Mouse (Mus musculus) lung, postnatal 0 days (tissue): Measurements from ENCODE around the gene Cic. TPM values are rescaled to one million over a fixed set of nuclear protein-coding genes. Genes with fewer than 3 reads are reported as not detected.
A peak's percentile ranks its signal among the peaks of the same experiment; 100 is the strongest.

Experiments used
- ATAC-seq: fragments of 200-750 bp; cut with Nextera tagmentation; 2 replicates; pipeline ENCODE4 v1.8.0; 2017; ENCODE audit warnings: moderate library complexity
- DNase-seq: peaks from one replicate; pipeline ENCODE4 v3.0.0-alpha.2; 2016; ENCODE audit warnings: low spot score
- H3K27ac ChIP-seq: fragments of 300-500 bp; sonication (generic); 2 replicates; pipeline ENCODE4 v1.5.1; 2014; ENCODE audit warnings: antibody characterized with exemption, mild to moderate bottlenecking, low read length, mixed read lengths
- H3K27me3 ChIP-seq: fragments of 300-500 bp; sonication (generic); replicated peaks from 2 replicates; pipeline ENCODE4 v1.6.1; 2014; ENCODE audit warnings: low read length, mixed read lengths; ENCODE audit not compliant: insufficient read depth
- H3K36me3 ChIP-seq: fragments of 300-500 bp; sonication (generic); 2 replicates; pipeline ENCODE4 v1.6.1; 2014; ENCODE audit warnings: low read length, mixed read lengths; ENCODE audit not compliant: insufficient read depth
- H3K4me1 ChIP-seq: fragments of 300-500 bp; sonication (generic); 2 replicates; pipeline ENCODE4 v1.6.1; 2014; ENCODE audit warnings: antibody characterized with exemption, low read depth, low read length, mixed read lengths; ENCODE audit not compliant: insufficient read depth
- H3K4me2 ChIP-seq: fragments of 300-500 bp; sonication (generic); replicated peaks from 2 replicates; pipeline ENCODE4 v1.6.1; 2014; ENCODE audit warnings: low read depth, mild to moderate bottlenecking, low read length, moderate library complexity, mixed read lengths
- H3K4me3 ChIP-seq: fragments of 300-500 bp; sonication (generic); 2 replicates; pipeline ENCODE4 v1.5.1; 2014; ENCODE audit warnings: low read depth, low read length
- H3K9ac ChIP-seq: fragments of 300-500 bp; sonication (generic); replicated peaks from 2 replicates; pipeline ENCODE4 v1.6.1; 2014; ENCODE audit warnings: low read depth, mild to moderate bottlenecking
- H3K9me3 ChIP-seq: fragments of 300-500 bp; sonication (generic); 2 replicates; pipeline ENCODE4 v1.6.1; 2016; ENCODE audit warnings: low read length, mixed read lengths
- CTCF ChIP-seq: IDR thresholded peaks from 2 replicates; pipeline ENCODE4 v1.5.1; 2016; ENCODE audit warnings: antibody characterized with exemption, mild to moderate bottlenecking
- EP300 ChIP-seq: IDR thresholded peaks from 2 replicates; pipeline ENCODE4 v1.6.1; 2016; ENCODE audit warnings: antibody characterized with exemption, mild to moderate bottlenecking, control low read depth
- WGBS: fragments of 180-500 bp; shearing (Covaris S2); extraction: QIAGEN DNeasy Blood & Tissue Kit; methylation state at CpG from one replicate; pipeline ENCODE4 v1.1.7; 2014; 5-methylcytosine and 5-hydroxymethylcytosine counted together
- polyA plus RNA-seq: library from polyadenylated mRNA; unstranded; fragments of >200 nt; fragmentation: Nextera tagmentation; extraction: Ambion mirVana; gene quantifications from 2 replicates; pipeline ENCODE4 v1.2.1, GENCODE M21; 2015

The Cic gene
- polyA plus RNA-seq, 1 experiment from 2014 or later, result 26.5 TPM

DNA sequence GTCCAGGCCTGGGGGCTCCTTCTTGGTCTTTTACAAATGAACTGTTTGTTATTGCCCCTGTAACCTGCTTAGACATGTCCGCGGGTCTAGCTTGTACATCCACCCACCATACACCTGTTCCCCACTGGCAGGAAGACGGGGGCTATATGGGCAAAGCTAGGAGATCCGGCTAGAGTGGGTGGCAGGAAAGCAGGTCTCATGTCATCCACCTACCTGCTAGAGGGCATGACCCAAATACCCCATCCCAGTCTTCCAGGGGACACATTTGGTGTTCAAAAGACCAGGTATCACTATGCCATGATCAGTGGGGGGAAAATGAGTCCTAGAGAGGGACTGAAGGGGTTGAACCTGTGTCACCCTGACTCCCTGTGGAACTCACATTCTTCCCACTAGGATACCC is 9.9 kb downstream of the Cic start:
- TF ChIP-seq CTCF (no peak), EP300 (no peak)
- H3K4me1 ChIP-seq, result peaks cover 33% of the 10 kb centered on the region
- H3K9ac ChIP-seq, result no peak overlapping the region
- H3K27me3 ChIP-seq, result no peaks in the 10 kb centered on the region
- H3K36me3 ChIP-seq, result no peaks in the 10 kb centered on the region
- no peak overlapping the region for H3K4me3 ChIP-seq
- ATAC-seq (no peak), DNase-seq (no peak)
- H3K4me2 ChIP-seq, result peak overlapping the region; percentile 92; the same call in 1 of the 2 replicates
- H3K27ac ChIP-seq, result peak overlapping the region; percentile 96
- WGBS, result 80% methylated on average over 4 of the region's 4 CpGs
- no peaks in the 10 kb centered on the region for H3K9me3 ChIP-seq

DNA sequence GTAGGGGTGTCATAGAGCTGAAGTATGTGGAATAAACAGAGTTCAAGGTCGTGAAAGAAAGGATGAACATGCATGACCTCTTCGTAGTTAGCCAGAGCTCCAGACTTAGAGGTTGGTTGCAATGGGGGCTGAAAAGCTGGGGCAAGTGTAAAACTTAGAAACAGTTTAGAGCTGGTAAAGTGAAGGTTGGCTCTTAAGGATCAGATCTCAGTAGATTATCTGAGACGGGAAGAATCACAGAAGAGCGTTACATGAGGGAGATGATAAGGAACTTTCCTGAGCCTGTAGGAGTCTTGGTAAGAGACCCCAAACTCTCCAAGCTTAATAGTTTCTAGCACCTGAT is 10.5 kb downstream of the Cic start:
- H3K9me3 ChIP-seq, result no peaks in the 10 kb centered on the region
- no peaks in the 10 kb centered on the region for H3K36me3 ChIP-seq
- H3K9ac ChIP-seq, result no peak overlapping the region; the same call in 1 of the 2 replicates
- no peaks in the 10 kb centered on the region for H3K27me3 ChIP-seq
- no peak for TF ChIP-seq CTCF
- peak; percentile 12; the same call in 1 of the 2 replicates for TF ChIP-seq EP300
- H3K4me1 ChIP-seq, result peaks cover 33% of the 10 kb centered on the region
- peak overlapping the region; percentile 96 for H3K27ac ChIP-seq
- ATAC-seq (no peak), DNase-seq (no peak)
- WGBS, result 6% methylated on average over 4 of the region's 4 CpGs
- peak overlapping the region; percentile 63 for H3K4me3 ChIP-seq
- peak overlapping the region; percentile 92 for H3K4me2 ChIP-seq

DNA sequence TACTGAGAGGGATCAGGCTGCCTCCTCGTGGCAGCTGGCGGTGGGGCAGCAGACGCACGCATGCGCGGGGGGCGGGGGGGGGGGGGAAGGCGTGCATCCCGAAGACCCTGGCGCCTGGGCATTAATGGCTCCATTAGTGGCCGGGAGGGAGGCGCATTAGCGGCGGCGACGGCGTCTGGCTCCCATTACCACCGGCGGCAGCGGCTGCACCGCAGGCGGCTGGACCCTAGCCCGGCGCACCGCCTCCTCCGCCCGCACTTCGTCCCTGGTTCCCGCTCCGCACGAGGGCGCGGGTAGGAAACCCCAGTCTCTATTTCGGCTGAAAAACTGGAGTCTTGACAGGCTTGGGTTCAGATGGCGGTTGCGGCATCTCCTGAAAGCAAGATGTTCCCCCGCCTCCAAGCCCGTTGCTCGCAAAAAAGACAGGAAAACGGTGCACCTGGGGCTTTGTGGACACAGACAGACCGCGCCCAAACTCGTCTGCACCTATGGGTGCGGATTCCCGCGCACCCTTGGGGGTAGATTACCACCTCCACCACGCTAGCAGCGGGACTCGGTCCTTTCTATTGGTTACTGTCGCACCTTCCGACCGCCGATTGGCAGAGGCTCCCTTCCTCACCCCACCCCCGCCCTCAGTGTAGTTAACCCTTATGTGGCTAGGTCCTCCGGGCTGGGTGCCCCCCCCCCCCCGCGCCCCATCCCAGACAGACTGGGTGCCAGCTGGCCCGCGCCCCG is 11.0 kb downstream of the Cic start:
- under 1% methylated on average over 51 of the region's 60 CpGs for WGBS
- peak overlapping the region; percentile 63 for H3K4me3 ChIP-seq
- ATAC-seq (peak; percentile 60), DNase-seq (peak; percentile 95)
- H3K4me1 ChIP-seq, result peaks cover 35% of the 10 kb centered on the region
- H3K27ac ChIP-seq, result peak overlapping the region; percentile 96
- no peaks in the 10 kb centered on the region for H3K36me3 ChIP-seq
- H3K9ac ChIP-seq, result peak overlapping the region; percentile 51; the same call in 1 of the 2 replicates
- H3K9me3 ChIP-seq, result no peaks in the 10 kb centered on the region
- TF ChIP-seq CTCF (peak; percentile 74), EP300 (no peak)
- peak overlapping the region; percentile 92 for H3K4me2 ChIP-seq
- no peaks in the 10 kb centered on the region for H3K27me3 ChIP-seq

DNA sequence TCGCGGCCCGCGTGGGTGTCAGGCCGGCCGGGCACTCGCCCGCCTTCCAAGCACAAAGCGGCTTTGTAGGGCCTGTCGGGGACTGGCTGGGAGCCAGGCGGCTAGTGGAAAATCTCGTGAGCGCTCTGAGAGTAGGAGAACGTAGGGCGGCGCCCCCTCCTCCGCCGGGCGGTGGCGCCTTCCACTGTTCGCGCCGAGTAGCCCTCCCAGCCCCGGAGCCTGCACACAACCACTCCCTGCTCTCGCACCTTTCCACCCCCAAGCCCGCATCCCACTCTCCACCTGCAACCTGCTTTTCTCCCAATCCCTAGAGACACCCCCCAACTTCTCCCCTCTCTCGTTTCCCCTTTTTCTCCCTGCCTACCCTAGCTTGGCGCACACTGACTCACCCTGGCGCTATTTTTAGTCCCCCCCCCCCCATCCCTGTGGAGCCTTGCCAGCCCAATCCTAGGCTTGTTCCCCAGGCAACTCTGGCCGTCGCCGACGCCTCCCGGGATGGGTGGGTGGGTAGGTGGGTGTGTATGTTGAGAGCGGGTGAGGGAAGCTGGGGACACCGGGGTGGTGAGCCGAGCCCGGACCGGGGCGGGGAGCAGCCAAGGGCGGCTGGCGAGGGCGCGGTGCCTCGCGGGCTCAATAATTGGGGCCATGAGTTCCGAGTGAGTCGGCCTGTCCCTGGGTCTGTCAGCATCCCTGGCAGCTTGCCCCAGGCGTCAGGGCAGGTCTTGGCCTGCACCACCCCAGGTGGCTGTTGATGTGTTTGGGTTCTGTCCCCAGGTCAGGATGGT is 11.8 kb downstream of the Cic start:
- under 1% methylated on average over 30 of the region's 49 CpGs for WGBS
- Histone ChIP-seq H3K9me3 (no peaks in the 10 kb centered on the region), H3K36me3 (no peaks in the 10 kb centered on the region), H3K4me1 (peaks cover 42% of the 10 kb centered on the region), H3K4me2 (peak overlapping the region; percentile 92), H3K4me3 (peak overlapping the region; percentile 63), H3K27me3 (no peaks in the 10 kb centered on the region), H3K27ac (peak overlapping the region; percentile 96), H3K9ac (peak overlapping the region; percentile 51)
- TF ChIP-seq CTCF (peak; percentile 54), EP300 (peak; percentile 64)
- ATAC-seq, result peak; percentile 30
- peak; percentile 92 for DNase-seq

DNA sequence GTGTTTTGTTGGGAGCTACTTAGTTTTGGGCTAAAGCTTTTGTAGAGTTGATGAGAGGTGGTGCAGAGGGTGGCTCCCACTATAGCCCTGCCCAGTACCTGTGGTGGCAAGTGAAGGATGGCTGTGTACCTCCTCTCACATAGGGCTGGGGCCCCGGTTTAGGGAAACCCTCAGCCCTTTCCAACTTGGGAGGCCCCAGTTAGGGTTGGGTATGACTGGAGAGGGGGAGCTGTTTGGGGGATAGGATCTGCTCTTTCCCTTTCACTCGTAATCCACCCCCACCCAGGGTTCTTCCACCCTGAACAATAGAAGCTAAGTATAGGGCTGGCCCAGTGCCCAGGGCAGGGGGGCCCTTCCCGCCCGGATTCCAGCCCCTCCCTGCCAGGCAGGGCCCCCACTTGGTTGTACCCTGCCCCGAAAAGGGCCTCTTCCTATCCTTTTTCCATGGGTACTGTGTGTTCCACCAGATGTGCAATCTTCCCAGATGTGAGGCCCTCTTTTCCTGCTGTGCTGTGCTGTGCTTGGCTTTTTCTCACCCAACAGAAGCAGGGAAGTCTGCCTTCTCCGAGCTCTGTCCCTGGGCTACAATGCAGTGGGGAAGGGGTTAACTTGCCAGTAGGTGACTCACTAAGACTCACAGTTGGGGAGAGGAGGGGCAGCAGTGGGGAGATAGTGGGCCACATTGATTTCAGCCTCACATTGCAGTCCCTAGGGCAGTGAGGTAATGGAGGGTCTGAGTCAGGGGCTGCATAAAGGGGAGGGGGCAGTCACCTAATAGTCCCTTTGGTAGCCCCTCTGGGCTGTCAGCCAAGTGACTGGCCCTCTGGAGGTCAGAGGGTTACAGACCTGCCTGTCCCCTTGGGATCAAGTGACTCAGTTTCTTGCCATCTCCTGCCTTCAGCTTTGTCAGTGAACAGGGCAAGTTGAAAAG is 12.6 kb downstream of the Cic start:
- H3K27ac ChIP-seq, result peak overlapping the region; percentile 96
- peak overlapping the region; percentile 92 for H3K4me2 ChIP-seq
- peak; percentile 96 for TF ChIP-seq EP300
- peak; percentile 5; the same call in 1 of the 2 replicates for TF ChIP-seq CTCF
- H3K4me3 ChIP-seq, result peak overlapping the region; percentile 63
- H3K27me3 ChIP-seq, result no peaks in the 10 kb centered on the region
- peak; percentile 93 for DNase-seq
- ATAC-seq, result peak; percentile 1
- 0 out of 2 replicates have a peak, but pooled peaks cover 2% of the 10 kb centered on the region for H3K36me3 ChIP-seq
- WGBS, result 0% methylated on average over 6 of the region's 6 CpGs
- H3K9ac ChIP-seq, result peak overlapping the region; percentile 51; the same call in 1 of the 2 replicates
- no peaks in the 10 kb centered on the region for H3K9me3 ChIP-seq
- peaks cover 42% of the 10 kb centered on the region for H3K4me1 ChIP-seq
